Mouse (Mus musculus) heart, adult 2 months (tissue): Measurements from ENCODE around the gene Cops2.

Experiments used
- CTCF ChIP-seq: fragments of 200-600 bp; IDR thresholded peaks from 2 replicates; pipeline ENCODE4 v1.8.1; 2022; ENCODE audit warnings: antibody characterized with exemption, mild to moderate bottlenecking, moderate library complexity
- EP300 ChIP-seq: fragments of 200-500 bp; IDR thresholded peaks from 2 replicates; pipeline ENCODE4 v1.6.1; 2011; ENCODE audit warnings: low read depth, low read length, control low read depth; ENCODE audit not compliant: insufficient read depth

- TF ChIP-seq EP300 (no peak), CTCF (no peak)
Measured at GRCm38 (mm10) chr2:125868301-125868700, 9.4 kb upstream of the Cops2 start.
